Mouse (Mus musculus) naive thymus-derived CD4-positive, alpha-beta T cell, adult 5 months (primary cell): ENCODE results near the gene Ncbp2. TPM values are rescaled to one million over a fixed set of nuclear protein-coding genes. Genes with fewer than 3 reads are reported as not detected.

Source experiments
- polyA plus RNA-seq: library from polyadenylated mRNA; unstranded; fragments of 100-300 nt; shearing (Covaris generic); gene quantifications from one replicate; pipeline ENCODE4 v1.2.1, GENCODE M21; 2017

Ncbp2 gene
- 15.4 TPM for polyA plus RNA-seq

GRCm38 (mm10) chr16:31948345-31948774, at the start of gene Ncbp2, which contains the start of gene 0610012G03Rik:
Gene Ncbp2 (plus strand): TSS chr16:31948513.
Gene 0610012G03Rik (minus strand): TSS chr16:31948494.

GRCm38 (mm10) chr16:31933751-31934549, 14.4 kb upstream of the Ncbp2 start, which contains the start of gene Pigz:
Gene Pigz (plus strand): TSS chr16:31933851.

GRCm38 (mm10) chr16:32002509-32003477, 54.5 kb downstream of the Ncbp2 start, which contains the start of gene Senp5:
Gene Senp5 (minus strand): TSS chr16:32003287.

Other genes with a start within 250 kb of the Ncbp2 start
- gene Meltf, start 69.7 kb upstream of the Ncbp2 start, polyA plus RNA-seq, result not detected
- gene Pigz, start 14.7 kb upstream of the Ncbp2 start, polyA plus RNA-seq, result 0.30 TPM
- 24.7 TPM for gene 0610012G03Rik, start within 50 bp of the Ncbp2 start, polyA plus RNA-seq
- 23.2 TPM for gene Senp5, start 54.8 kb downstream of the Ncbp2 start, polyA plus RNA-seq
- 154 TPM for gene Pak2, start 130.8 kb downstream of the Ncbp2 start, polyA plus RNA-seq
- gene Pigx, start 151.2 kb downstream of the Ncbp2 start, polyA plus RNA-seq, result 71.9 TPM
- gene Cep19, start 151.3 kb downstream of the Ncbp2 start, polyA plus RNA-seq, result 3.3 TPM
- 43.1 TPM for gene Nrros, start 217.1 kb downstream of the Ncbp2 start, polyA plus RNA-seq
- gene Bex6, start 231.3 kb downstream of the Ncbp2 start, polyA plus RNA-seq, result not detected